Mouse (Mus musculus) liver, embryonic 11.5 days (tissue): ENCODE data around the gene Iqsec1. TPM values are rescaled to one million over a fixed set of nuclear protein-coding genes. Genes with fewer than 3 reads are reported as not detected.

ENCODE experiments used
- ATAC-seq: fragments of 200-750 bp; cut with Nextera tagmentation; replicated peaks from 2 replicates; pipeline ENCODE4 v1.8.0; 2017; ENCODE audit warnings: moderate number of reproducible peaks, mild to moderate bottlenecking, moderate TSS enrichment, moderate library complexity; ENCODE audit not compliant: low FRiP score
- DNase-seq: peaks from one replicate; pipeline ENCODE4 v3.0.0-alpha.2; 2017; ENCODE audit warnings: low spot score
- H3K27ac ChIP-seq: fragments of 300-500 bp; sonication (generic); 2 replicates; pipeline ENCODE4 v1.5.1; 2014; ENCODE audit warnings: mild to moderate bottlenecking, low read depth, low read length, control low read depth
- H3K27me3 ChIP-seq: fragments of 300-500 bp; sonication (generic); replicated peaks from 2 replicates; pipeline ENCODE4 v1.6.1; 2014; ENCODE audit warnings: low read length, mixed read lengths; ENCODE audit not compliant: control insufficient read depth, insufficient read depth
- H3K36me3 ChIP-seq: fragments of 300-500 bp; sonication (generic); 2 replicates; pipeline ENCODE4 v1.6.1; 2014; ENCODE audit warnings: mild to moderate bottlenecking, low read length, moderate library complexity, mixed read lengths; ENCODE audit not compliant: control insufficient read depth, insufficient read depth
- H3K4me1 ChIP-seq: fragments of 300-500 bp; sonication (generic); replicated peaks from 2 replicates; pipeline ENCODE4 v1.6.1; 2014; ENCODE audit warnings: low read length, mixed read lengths; ENCODE audit not compliant: control insufficient read depth, insufficient read depth
- H3K4me2 ChIP-seq: fragments of 300-500 bp; sonication (generic); 2 replicates; pipeline ENCODE4 v1.6.1; 2014; ENCODE audit warnings: mild to moderate bottlenecking, control low read depth, moderate library complexity
- H3K4me3 ChIP-seq: fragments of 300-500 bp; sonication (generic); 2 replicates; pipeline ENCODE4 v1.5.1; 2014; ENCODE audit warnings: low read depth, low read length, control low read depth
- H3K9ac ChIP-seq: fragments of 300-500 bp; sonication (generic); 2 replicates; pipeline ENCODE4 v1.6.1; 2014; ENCODE audit warnings: low read depth, low read length, control low read depth
- H3K9me3 ChIP-seq: fragments of 300-500 bp; sonication (generic); 2 replicates; pipeline ENCODE4 v1.6.1; 2016; ENCODE audit warnings: low read length, inconsistent platforms, mixed read lengths; ENCODE audit not compliant: control insufficient read depth
- WGBS: fragments of 180-500 bp; shearing (Covaris S2); extraction: QIAGEN DNeasy Blood & Tissue Kit; methylation state at CpG from one replicate; pipeline ENCODE4 v1.1.7; 2014; 5-methylcytosine and 5-hydroxymethylcytosine counted together
- polyA plus RNA-seq: library from polyadenylated mRNA; unstranded; fragments of >200 nt; fragmentation: Nextera tagmentation; extraction: Ambion mirVana; gene quantifications from 2 replicates; pipeline ENCODE4 v1.2.1, GENCODE M21; 2014

Iqsec1 gene
- polyA plus RNA-seq, 1 experiment from 2014 or later = 9.1 TPM

GRCm38 (mm10) chr6:90892401-90892800, 96.1 kb downstream of the Iqsec1 start:
- no peaks in the 10 kb centered on the region for H3K36me3 ChIP-seq
- DNase-seq (no peak), ATAC-seq (no peak)
- WGBS = 79% methylated on average over 1 of the region's 1 CpGs
- no peak overlapping the region for H3K27ac ChIP-seq
- H3K27me3 ChIP-seq = no peaks in the 10 kb centered on the region
- no peaks in the 10 kb centered on the region for H3K9me3 ChIP-seq
- H3K9ac ChIP-seq = no peak overlapping the region
- no peak overlapping the region for H3K4me3 ChIP-seq
- no peak overlapping the region for H3K4me2 ChIP-seq
- no peaks in the 10 kb centered on the region for H3K4me1 ChIP-seq

DNA sequence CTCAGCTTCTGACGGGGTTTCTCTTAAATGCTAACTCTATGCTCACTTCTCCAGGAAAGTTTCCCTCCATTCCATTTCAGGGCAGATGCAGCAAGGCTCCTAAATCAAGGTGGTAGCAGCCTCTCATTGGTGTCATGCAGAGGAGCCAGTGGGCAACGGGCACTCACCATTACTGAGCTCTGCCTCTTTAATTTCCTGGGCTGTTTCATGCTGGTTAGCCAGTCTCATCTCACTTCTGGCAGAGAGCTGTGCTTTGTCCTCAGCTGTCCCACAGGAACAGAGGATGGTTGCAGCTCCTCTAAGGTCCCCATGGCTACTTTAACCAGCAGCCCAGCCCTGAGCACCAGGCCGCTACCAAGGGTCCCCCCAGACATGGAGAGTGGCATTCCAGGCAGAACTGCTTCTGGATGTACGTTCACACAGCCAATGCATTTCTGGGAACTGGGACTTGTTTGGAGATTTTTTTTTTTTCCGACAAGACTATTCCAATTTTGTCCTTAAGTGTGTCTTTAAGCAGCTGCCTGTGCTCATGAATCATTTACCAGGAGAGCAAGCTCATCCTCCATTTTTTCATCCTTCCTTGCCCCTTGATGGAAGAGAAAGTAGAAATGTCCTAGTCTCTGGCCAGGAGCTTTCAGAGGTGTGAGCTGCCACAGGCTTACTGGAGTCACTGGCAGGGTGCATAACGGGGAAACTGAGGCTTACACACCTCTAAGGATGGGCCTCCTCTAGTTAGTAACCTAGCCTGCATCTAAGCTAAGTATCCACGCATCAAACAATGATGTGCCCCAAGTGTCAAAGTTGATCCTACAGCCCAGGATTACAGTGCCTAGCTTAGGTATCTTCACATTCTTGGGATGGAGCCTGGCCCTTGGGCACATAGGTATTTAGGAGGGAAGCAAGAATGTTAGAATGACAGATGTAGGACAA, 98.9 kb downstream of the Iqsec1 start:
- no peak for ATAC-seq
- DNase-seq = no peak
- WGBS = 78% methylated on average over 7 of the region's 7 CpGs

DNA sequence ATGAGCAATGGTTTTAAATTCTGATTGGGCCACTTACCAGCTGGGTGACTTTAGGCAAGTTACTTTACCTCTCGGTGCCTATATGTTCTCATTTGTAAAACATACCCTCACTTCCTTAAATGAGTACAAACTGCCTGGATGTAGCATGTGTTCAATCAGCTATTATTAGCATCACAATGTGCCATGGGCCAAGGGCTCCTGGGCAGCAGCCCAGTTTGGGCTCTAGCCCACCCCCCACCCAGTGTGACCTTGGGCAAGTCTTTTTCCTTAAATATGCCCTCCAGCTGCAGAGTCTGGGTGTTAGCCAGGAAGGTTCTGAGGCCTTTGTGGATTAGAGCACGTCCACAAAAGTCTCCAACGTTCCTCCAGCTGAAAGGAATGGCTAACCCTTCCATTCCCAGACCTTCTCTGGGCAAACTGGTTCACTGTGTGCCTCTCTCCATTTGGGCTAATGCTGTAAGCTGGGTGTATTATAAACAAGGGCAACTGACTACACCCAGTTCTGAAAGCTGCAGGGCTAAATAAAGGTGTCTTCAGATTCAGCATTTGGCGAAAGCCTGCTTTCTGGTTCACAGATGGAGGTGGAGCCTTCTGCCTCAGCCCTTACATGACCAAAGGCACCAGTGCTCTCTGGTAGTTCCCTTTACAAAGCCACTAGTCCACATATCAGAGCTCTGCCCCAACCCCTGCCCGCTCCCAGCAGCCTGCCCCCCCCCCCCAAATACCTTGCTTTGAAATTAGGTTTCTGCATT, 101.3 kb downstream of the Iqsec1 start:
- H3K4me2 ChIP-seq = no peak overlapping the region
- no peak overlapping the region for H3K4me3 ChIP-seq
- ATAC-seq = no peak
- WGBS = 64% methylated on average over 5 of the region's 5 CpGs
- no peaks in the 10 kb centered on the region for H3K4me1 ChIP-seq
- H3K27ac ChIP-seq = no peak overlapping the region
- no peaks in the 10 kb centered on the region for H3K36me3 ChIP-seq
- H3K9me3 ChIP-seq = no peaks in the 10 kb centered on the region
- H3K9ac ChIP-seq = no peak overlapping the region
- DNase-seq = no peak
- H3K27me3 ChIP-seq = no peaks in the 10 kb centered on the region

More for the DNA sequence above, 98.9 kb downstream of the Iqsec1 start:
- H3K4me3 ChIP-seq = no peak overlapping the region
- no peaks in the 10 kb centered on the region for H3K27me3 ChIP-seq
- H3K9ac ChIP-seq = no peak overlapping the region
- no peak overlapping the region for H3K4me2 ChIP-seq
- H3K9me3 ChIP-seq = no peaks in the 10 kb centered on the region
- no peaks in the 10 kb centered on the region for H3K4me1 ChIP-seq
- H3K27ac ChIP-seq = no peak overlapping the region
- H3K36me3 ChIP-seq = no peaks in the 10 kb centered on the region

DNA sequence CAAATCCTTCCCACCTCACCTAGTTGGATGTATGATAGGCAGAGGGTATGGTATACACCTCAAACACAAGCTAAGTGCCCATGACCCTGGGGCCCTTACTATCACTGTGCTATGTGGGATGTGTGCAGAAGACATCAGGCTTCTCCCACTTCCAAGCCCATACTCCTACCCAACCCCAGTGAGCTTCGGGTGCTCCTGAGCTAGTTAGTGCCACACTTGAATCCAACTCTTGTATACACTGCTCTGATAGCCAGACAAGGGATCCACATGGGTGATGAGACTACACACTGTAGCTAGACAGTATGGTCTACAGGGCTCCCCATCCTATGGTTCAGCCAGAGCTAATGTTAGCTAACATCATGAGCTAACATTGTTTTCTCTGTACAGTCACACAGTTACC, 102.9 kb downstream of the Iqsec1 start:
- no peaks in the 10 kb centered on the region for H3K27me3 ChIP-seq
- H3K36me3 ChIP-seq = no peaks in the 10 kb centered on the region
- H3K4me3 ChIP-seq = no peak overlapping the region
- H3K9me3 ChIP-seq = no peaks in the 10 kb centered on the region
- WGBS = 92% methylated on average over 1 of the region's 1 CpGs
- H3K9ac ChIP-seq = no peak overlapping the region
- ATAC-seq (no peak), DNase-seq (no peak)
- H3K27ac ChIP-seq = no peak overlapping the region
- no peak overlapping the region for H3K4me2 ChIP-seq
- H3K4me1 ChIP-seq = no peaks in the 10 kb centered on the region

DNA sequence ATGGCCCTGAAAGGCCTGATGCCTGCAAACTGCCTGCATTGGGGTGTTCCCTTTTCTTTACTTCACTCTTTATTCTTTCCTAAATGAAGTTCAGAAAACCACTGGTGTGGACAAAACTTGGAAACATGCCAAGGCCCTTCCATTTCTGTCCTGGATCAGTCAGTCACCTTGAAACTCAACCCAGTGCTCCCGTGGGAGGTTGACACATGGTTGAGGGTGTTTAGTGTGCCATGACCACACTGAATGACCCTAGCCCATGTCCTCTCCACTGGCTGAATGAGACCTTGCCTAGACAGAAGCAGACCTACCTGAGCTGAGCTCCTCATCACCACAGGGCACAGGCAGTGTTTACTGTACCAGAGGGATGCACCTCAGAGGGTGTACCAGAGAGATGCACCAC, 103.9 kb downstream of the Iqsec1 start:
- H3K4me2 ChIP-seq = no peak overlapping the region
- no peak for DNase-seq
- no peaks in the 10 kb centered on the region for H3K4me1 ChIP-seq
- H3K27me3 ChIP-seq = no peaks in the 10 kb centered on the region
- no peaks in the 10 kb centered on the region for H3K36me3 ChIP-seq
- no peak overlapping the region for H3K9ac ChIP-seq
- no peak for ATAC-seq
- no peak overlapping the region for H3K4me3 ChIP-seq
- no peaks in the 10 kb centered on the region for H3K9me3 ChIP-seq
- no peak overlapping the region for H3K27ac ChIP-seq
- WGBS = 71% methylated on average over 1 of the region's 1 CpGs

GRCm38 (mm10) chr6:90880975-90881374, 107.5 kb downstream of the Iqsec1 start:
- 90% methylated on average over 2 of the region's 2 CpGs for WGBS
- Histone ChIP-seq H3K4me2 (no peak overlapping the region), H3K4me1 (no peaks in the 10 kb centered on the region), H3K9ac (no peak overlapping the region), H3K36me3 (no peaks in the 10 kb centered on the region), H3K27me3 (no peaks in the 10 kb centered on the region), H3K4me3 (no peak overlapping the region), H3K9me3 (no peaks in the 10 kb centered on the region), H3K27ac (no peak overlapping the region)
- ATAC-seq = no peak
- DNase-seq = no peak

- H3K27me3 ChIP-seq = no peaks in the 10 kb centered on the region
- H3K4me1 ChIP-seq = no peaks in the 10 kb centered on the region
- WGBS = 59% methylated on average over 3 of the region's 3 CpGs
- DNase-seq (no peak), ATAC-seq (no peak)
- no peak overlapping the region for H3K27ac ChIP-seq
- H3K4me3 ChIP-seq = no peak overlapping the region
- H3K36me3 ChIP-seq = no peaks in the 10 kb centered on the region
- no peak overlapping the region for H3K9ac ChIP-seq
- H3K9me3 ChIP-seq = no peaks in the 10 kb centered on the region
- no peak overlapping the region for H3K4me2 ChIP-seq
These were observed 108.1 kb downstream of the Iqsec1 start for GRCm38 (mm10) chr6:90880404-90880803.

DNA sequence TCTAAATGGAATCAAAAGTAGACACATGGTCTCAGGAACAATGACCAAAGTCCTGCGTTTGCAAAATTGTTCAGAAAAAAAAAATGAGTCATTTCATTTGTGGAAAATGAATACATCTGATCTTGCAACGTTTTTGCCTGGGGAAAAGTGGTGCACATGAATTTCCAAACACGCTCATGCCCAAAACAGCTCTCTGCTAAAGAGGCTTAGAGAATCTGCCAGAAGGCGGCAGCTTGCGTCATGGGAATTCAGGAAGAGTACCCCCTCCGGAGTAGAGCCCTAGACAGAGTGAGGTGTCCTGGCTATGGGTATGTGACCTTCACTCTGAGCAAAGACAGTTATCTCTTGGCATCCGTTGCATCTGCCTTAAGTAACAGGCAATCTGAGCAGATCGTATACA, 116.9 kb downstream of the Iqsec1 start:
- 80% methylated on average over 8 of the region's 8 CpGs for WGBS
- Histone ChIP-seq H3K4me3 (no peak overlapping the region), H3K36me3 (no peaks in the 10 kb centered on the region), H3K27ac (no peak overlapping the region), H3K9me3 (no peaks in the 10 kb centered on the region), H3K4me1 (no peaks in the 10 kb centered on the region), H3K4me2 (no peak overlapping the region), H3K9ac (no peak overlapping the region), H3K27me3 (no peaks in the 10 kb centered on the region)
- no peak for ATAC-seq
- no peak for DNase-seq
